In the genomic region with DNA sequence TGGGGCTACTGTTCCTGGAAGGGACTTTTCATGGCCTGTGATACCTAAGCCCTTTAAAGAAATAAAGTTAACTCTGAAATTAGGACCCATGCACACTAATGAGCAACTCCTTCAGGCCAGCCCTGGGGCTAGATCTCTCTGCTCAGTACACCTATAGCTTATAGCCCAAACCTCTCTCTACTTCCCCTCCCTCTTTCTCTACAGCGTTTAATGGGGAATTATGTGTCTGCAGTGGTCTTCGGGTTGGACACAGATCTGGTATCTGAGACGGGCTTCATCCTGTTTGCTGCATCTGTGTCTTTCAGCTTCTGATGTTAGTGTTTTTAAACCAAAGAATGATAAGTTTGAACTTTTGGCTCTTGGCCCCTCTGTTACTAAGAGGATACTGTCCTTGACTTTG, we compare ENCODE assay signal across 17 mouse cellular contexts. TPM values are rescaled to one million over a fixed set of nuclear protein-coding genes. Genes with fewer than 3 reads are reported as not detected.
"Had no signal": no experiment of that assay in that cellular context is flagged by ENCODE, and none has a peak within 500 bp of the region (broad histone marks: within the 10 kb centered on the region; RNA-seq: fewer than 3 reads in every experiment).

No protein-coding gene starts in this region.

- H3K4me3 ChIP-seq: neural tube, embryonic 13.5 days; neural tube, embryonic 15.5 days; stomach, embryonic 15.5 days had no signal

- H3K36me3 ChIP-seq: neural tube, embryonic 13.5 days; neural tube, embryonic 15.5 days; stomach, embryonic 15.5 days had no signal

- H3K4me1 ChIP-seq: neural tube, embryonic 13.5 days; neural tube, embryonic 15.5 days; stomach, embryonic 15.5 days had no signal

- H3K27me3 ChIP-seq: neural tube, embryonic 13.5 days; neural tube, embryonic 15.5 days; stomach, embryonic 15.5 days had no signal

- DNase-seq: retina, postnatal 1 day; right cerebral cortex, adult 18-20 months; right cerebral cortex, postnatal 14 days; right cerebral cortex, postnatal 25 days; right cerebral cortex, postnatal 4 days; spleen, adult 18-20 months; thymus, adult 18-20 months; thymus, adult 2 months; thymus, postnatal 14 days; thymus, postnatal 25 days; thymus, postnatal 36 days; thymus, postnatal 4 days had no signal

- H3K4me2 ChIP-seq: neural tube, embryonic 13.5 days; neural tube, embryonic 15.5 days; stomach, embryonic 15.5 days had no signal

- H3K9me3 ChIP-seq: neural tube, embryonic 13.5 days; neural tube, embryonic 15.5 days; stomach, embryonic 15.5 days had no signal

- H3K27ac ChIP-seq: neural tube, embryonic 13.5 days; neural tube, embryonic 15.5 days; stomach, embryonic 15.5 days; stomach, postnatal 0 days had no signal

- H3K9ac ChIP-seq: neural tube, embryonic 13.5 days; neural tube, embryonic 15.5 days; stomach, embryonic 15.5 days had no signal

RNA-seq across cellular contexts. Expression of a gene that starts 18.9 kb away (rescaled TPM):
- total RNA-seq: neutrophil, adult 5-6 weeks had no signal
